Mouse (Mus musculus) CD4-positive, CD25-positive, alpha-beta regulatory T cell, adult 4 months (primary cell): ENCODE results near the gene Kat6b. TPM values are rescaled to one million over a fixed set of nuclear protein-coding genes. Genes with fewer than 3 reads are reported as not detected.

Experiments
- ATAC-seq: one replicate; pipeline ENCODE4 v1.8.0; 2017
- polyA plus RNA-seq, 2 experiments: library from polyadenylated mRNA; unstranded; fragments of 100-300 nt; shearing (Covaris generic); gene quantifications; one replicate each; pipeline ENCODE4 v1.2.1; 2017

Gene Kat6b
- polyA plus RNA-seq, 2 experiments from 2014 or later = 17.1 to 18.3 TPM

DNA sequence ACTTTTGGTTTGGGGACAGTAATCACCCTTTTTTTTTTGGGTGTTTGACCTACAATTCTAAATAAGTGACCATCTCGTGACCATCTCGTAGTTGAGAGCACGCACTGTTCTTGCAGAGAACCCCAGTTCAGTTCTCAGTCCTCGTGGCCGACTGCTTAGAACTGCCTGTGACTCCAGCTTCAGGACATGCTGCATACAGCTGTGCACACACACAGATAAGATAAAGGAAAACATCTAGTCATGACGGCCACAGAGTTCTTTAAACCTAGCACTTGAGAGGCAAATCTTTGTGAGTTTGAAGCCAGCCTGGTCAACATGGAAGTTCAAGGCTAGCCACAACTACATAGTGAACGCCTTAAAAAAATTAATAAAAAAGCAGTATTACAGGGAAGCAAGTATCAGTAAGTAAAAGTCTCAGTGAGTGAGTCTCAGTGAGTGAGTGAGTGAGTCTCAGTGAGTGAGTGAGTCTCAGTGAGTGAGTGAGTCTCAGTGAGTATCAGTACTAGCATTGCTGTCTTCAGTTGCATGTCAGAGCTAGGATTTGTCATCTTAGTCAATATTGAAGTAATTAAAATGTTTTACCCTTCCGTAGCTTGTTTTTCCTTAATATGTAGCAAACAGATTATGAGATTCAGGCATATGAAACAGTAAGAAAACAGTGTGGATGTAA lies 80.3 kb downstream of the Kat6b start:
- ATAC-seq = no peak

DNA sequence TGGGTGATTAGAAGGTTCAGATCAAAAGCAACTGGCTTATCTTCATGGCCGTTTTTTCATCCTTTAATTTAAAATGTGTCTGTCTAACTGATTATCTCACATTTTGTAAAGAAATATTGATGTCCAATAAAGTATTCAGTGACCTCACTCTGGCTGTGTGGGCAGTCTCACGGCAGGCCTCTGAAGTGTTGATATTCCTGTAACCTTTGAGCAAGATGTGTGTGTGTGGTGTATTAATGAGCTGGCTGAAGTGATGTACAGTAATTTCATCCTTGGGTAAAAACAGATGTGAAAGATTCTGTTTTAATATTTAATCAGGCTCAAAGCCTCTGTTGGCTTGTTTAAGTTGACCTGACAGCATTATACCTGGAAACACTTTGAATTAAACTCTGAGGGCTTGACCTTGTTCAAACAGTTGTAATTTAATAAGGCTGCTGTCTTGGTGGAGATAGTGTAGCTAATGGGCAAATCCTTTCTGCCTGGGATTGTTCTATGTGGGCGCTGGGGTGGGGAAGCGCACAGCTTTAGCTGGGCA lies 82.4 kb downstream of the Kat6b start:
- no peak for ATAC-seq

DNA sequence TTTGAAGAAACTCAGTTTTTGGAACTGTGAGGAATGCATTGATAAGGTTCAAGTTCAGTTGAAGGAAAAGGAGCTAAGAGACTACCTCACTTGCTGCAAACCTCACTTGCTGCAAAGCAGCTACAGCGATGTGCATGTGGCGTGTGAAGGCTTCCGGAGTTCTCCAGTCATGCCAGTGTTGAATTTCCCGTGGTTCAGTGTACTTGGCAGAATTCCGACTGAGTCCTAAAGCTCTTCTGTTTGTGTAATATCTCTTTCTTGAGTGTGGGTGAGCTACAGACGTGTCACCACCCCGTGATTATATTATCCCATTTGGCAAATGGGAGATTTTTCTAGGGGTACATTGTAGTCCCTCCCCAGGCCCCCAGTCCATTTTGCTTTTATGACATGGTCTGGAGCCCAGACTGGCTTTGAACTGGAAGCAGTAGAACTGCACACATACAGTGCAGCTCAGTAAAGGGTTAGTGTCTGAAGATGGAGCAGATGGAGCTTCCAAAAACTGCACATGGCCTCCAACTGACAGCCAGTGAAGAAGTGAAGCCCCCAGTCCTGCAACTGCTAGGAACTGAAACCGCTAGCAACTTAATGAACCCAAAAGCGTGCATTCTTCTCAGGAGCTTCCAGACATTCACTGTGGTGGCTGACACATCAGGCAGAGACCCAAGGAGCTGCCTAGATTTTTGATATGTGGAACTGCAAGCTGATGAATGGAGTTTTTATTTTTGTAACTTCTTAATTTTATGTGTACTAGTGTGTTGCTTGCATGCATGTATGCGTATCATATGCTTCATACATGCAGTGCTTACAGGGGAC lies 84.5 kb downstream of the Kat6b start:
- ATAC-seq = no peak

DNA sequence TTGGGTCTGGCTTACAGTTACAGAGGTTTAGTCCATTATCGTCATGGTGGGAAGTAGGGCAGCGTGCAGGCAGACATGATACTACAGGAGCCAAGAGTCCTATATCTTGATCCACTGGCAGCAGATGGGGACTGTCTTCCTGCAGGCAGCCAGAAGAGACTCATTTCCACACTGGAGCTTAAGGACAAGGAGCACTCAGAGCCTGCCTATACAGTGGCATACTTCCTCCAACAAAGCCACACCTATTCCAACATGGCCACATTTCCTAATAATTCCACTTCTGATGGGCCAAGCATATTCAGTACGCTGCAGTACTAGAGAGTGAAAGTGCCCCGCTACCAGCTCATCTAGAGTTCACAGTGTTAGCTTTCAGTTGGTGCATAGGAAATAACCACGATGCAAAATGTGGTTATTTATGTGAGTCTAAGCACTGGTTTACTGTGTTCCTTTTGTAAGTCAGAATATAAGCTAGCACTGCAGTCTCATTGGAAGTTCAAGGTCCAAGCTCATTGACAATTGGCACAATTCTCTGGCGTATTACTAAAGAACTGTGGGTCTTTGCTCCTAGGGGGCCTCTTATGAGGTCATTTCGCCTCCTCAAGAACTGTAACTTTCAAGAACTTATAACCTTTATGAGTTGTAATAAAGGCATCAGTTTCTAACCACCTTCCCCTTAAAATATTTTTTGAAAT lies 86.2 kb downstream of the Kat6b start:
- no peak for ATAC-seq

DNA sequence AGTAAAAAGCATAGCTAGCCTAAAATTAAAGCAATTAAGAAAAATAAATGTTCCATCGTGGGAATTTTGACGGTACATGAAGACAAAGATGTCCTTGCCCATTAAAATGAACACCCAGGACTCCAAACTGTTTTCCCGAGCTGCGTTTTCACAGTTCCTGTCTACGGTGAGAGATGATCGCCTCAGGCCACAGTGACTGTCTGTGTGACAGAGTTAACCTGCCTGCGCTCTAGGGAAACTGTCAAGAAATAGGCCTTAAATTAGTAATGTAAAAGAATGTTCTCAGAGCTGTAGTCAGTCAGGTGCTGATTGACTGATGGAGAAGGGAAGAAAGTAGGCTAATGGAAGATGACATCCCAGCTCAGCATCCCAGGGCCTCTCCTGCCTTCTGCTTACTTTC lies 87.6 kb downstream of the Kat6b start:
- ATAC-seq = no peak

DNA sequence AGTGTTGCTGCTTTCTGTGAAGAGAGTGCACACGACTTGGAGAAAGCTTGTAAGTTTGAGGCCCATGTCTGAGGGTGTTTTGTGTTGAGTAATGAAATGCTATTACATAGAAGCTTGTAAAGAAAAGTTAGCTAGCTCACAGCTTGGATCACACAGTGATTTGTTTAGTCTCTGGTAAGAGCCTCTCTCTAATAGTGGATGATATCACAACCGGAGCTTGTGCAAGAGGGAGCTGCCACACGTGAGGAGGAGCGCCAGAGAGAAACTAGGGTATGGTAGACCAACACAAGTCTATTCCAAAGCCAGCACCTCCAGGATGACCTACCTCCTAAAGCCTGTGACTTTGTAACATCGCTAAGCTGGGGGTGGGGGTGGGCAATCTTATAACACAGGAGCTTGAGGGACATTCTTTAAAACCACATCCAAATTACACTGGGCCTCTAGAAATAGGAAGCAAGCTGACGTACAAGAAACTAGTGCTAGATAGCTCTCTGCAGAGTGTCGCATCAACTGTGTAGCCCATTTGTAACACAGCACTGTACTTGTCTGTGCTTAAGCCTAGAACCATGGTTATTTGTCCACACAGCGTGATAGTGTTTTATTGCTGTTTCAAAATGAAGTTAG lies 93.6 kb downstream of the Kat6b start:
- no peak for ATAC-seq

DNA sequence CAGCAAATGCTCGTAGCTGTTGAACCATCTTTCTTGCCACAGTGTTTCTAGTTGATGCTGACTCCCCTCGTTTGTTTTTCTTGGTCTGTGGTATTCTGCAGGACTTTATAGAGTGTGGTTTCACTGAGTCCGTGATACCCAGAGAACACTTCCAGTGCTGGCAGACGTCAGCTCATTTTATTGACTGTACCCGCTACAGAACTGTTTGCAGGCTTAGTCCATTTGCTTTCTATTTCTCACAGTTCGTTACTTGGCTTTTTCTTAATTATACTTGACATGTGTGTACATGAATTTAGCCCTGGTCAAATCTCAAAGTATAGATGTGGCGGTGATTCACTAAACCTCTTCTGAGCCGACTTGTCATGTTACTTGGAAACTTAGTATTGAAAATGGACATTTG lies 95.6 kb downstream of the Kat6b start:
- ATAC-seq = no peak

DNA sequence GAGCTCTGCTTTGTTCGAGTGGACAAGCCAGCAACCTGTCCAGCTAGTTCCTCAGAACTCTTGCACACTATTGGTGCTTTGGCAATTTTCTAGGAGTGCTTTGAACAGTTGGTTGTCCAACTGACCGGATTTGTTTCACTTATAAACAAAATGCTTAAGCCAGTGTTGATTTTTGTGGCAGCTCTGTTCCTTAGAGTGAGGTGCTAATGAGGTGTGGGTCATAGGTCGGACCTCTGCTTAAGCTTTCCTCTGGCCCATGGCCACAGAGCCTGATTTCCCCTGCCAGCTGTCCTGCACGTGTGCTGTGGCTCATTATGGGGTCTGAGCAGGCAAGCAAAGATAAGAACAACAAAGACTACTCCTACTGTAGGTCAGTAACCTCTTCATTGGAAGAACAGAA lies 100.0 kb downstream of the Kat6b start:
- ATAC-seq = no peak

DNA sequence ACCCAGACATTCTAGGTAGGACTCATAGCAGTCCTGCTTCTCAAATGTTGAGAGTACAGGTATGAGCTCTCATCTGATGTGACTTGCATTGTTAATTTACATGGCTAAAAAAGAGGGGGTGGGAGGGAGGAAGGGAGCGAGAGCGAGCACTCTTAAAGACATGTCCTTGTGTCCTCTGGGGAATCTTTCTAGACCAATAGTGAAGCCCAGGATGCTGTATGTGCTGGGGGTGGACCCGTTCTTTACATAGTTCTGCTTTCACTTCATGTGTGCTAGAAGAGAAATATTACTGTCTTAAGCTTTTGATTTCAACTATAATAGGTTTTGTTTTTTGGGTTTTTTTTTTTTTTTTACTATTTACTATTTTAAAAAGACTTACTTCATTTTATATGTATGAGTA lies 101.1 kb downstream of the Kat6b start:
- ATAC-seq = no peak

DNA sequence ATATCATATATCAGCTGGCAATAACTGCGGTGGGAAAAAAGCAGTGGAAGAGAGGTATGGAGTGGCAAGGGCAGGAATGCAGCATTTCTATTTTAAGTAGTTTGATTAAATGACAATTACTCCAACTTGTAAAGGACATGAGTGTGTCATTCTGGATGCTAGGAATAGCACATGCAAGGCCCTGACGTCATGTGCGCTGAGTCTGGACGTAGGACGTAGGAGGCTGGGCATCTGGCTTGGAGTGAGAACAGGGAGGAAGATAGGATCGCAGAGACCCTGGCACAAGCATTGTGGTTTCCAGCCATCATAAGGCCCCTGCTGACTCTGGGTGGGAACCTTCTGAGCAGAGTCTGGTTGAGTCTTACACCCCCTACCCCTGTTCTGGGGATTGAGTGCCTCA lies 101.8 kb downstream of the Kat6b start:
- ATAC-seq = no peak

DNA sequence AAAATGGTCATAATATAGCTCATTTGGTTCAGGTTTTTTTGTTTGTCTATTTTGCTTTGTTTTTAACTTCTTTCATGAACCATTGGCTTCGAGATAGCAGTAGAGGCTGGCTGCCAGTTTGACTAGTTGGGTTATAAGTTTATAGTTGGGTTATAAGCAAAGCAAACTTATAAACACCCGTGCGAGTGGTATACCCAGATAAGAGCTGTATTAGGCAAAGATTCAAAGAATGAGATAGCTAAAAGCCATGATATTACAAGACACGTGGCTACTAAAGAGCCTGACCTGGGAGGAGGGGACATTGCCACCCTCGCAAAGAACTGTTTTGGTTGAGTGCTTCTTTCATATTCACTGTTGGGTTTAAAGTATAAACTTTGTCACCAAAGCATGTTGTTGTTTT lies 102.6 kb downstream of the Kat6b start:
- no peak for ATAC-seq

DNA sequence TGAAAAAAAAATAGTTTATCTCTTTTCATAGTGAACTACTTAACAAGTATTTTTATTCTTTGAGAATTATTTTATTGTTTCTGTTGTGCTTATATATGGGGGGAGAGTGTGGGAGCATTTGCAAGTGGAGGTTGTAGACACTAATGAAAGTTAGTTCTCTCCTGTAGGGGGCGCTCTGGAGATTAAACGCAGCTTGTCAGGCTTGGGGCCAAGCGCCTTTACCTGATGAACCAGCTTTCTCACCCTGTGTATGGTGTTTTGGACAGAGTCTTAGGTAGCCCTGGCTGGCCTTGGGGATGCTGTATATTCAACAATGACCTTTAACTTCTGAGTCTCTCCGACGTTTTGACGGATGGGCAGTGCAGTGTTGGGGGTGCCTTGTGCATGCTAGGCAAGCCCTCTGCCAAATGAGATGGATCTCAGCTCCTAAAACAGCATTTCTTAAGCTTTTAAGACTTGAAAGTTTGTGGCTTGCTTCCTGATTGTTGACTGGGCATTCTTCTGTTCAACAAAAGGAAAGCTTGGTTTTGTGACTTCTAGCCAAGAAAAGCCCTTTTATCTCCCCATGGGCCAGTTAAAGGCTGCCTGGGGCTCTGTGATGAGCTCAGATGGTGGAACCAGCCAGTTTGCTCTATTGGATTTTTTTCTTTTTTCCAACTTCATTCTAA lies 103.4 kb downstream of the Kat6b start:
- no peak for ATAC-seq

DNA sequence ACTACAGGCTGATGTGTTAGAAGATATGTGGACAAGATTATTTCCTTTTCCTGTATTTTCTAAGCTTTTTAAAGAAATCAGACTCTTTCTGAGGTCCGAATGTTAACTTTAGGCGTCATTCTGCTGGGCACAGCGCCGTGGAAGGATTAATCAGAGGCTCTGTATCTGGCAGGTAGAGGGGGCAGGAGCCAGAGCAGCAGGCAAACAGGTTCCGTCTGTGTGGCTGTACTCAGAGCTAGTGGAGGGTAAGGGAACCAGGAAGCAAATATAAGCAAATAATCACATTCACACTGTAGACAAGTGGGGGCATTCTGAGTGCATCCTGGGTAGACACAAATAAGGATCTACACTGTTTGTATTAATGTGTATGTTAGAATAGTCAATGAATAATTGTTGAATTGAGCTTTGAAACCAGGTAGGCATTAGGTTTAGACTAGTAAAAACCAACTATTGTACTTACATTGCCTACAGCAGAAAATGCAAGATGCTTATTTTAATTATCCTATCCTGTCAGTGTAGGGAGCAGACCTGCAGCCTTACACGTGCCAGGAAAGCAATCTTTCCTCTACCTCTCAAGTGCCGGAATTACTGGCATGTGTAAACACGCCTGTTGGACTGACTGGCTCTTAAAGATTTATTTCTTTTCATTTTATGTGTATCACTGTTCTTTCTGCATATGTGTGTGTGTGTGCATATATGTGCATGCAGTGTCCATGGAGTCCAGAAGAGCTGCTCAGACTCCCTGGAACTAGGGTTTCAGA lies 104.4 kb downstream of the Kat6b start:
- ATAC-seq = no peak

DNA sequence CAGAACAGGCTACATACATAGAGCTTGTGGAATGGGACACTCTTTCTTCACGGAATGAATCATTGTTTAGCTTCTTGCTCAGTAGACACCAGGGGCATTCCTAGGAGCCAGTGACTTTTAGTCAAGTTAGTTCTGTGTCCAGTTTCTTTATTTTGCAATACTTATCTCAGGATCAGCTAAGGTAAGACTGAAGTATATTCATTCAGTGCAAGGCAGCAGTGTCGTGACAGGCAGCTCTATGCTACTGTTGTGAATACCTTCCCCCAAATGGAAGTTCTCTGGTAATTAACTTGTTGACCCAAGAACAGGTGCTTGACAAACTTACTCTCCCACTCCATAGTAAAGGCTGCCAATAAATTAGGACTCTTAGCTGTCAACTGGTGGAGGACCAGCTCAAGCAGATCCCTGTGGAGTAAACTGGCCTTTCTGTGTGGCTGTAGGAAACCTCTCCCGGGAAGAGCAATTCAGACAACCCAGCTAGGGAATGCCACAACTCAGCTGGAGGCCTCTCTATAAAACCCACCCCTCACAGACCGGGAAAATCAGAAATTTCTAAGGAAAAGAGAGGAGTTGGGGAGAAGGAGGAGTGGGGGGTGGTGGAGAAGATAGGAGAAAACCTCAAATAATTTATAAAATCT lies 105.4 kb downstream of the Kat6b start:
- ATAC-seq = no peak

DNA sequence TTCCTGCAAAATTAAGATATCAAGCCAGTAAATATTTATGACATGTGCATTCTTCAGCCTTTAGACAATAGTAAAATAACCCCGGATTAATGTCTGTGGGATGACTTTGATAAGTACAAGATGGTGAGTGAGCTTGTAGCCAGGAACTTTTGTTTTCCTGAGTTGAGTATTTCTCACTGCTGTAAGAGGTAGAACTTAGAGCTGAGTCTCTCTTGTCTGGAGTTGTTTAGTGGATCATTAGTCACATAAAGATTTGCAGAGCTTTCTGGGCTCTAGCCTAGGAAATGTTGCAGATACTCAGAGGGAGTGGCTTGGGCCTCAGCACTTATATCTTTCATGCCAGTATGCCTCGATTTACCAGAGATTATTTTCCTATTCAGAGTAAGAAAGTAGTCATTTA lies 106.7 kb downstream of the Kat6b start:
- ATAC-seq = no peak

DNA sequence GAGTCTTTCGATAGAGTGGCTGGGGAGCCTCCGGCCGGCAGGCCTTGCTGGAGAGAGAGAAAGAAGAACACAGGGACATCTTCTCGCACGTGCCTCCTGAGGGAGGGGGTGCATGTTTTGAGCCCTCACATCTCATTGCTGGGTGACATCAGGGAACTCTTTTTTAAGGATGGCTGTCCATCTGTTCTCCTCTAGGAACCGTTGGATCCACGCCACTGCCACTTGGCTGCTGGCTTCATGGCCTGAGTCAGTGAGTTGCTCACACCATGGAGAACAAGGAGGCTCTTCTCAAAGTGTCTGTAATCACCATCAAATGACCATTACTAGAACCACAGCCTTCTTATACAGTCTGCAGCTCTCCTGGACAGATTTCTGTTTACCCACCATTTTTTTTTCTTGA lies 108.4 kb downstream of the Kat6b start:
- no peak for ATAC-seq

DNA sequence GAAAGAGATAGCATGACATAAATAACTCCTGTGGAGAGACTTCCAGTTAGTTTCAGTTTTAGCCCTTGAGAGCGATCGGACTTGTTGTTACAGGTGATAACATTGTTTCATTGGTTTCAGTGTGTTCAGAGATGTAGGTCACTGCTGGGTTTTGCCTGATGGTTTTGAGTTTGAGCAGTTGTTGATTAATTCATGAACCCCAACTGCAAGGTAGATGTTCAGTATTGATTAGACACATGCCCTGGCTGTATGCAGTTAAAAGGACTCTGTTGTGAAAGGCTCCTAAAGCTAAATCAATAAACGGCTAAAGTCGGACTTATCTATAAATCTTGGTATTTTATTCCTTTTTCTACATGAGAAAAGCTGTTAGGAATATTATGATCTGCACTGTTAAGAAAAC lies 109.0 kb downstream of the Kat6b start:
- ATAC-seq = no peak

DNA sequence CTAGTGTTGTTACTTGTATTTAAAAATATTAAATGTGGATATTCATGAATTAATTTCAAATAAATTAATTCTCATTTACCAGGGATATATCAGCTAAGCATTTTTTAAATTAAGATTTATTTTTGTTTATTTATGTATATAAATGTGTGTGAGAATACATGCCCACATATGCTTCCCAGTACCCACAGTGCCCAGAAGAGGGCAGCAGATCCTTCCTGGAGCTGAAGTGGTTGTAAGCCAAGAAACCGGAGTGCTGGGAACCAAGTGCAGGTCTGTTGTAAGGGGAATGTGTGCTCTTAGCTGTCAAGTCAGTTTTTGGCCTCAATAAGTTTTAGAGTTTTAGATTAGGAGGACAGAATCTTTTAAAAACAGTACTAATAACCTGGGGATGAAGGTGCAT lies 110.9 kb downstream of the Kat6b start:
- ATAC-seq = no peak

DNA sequence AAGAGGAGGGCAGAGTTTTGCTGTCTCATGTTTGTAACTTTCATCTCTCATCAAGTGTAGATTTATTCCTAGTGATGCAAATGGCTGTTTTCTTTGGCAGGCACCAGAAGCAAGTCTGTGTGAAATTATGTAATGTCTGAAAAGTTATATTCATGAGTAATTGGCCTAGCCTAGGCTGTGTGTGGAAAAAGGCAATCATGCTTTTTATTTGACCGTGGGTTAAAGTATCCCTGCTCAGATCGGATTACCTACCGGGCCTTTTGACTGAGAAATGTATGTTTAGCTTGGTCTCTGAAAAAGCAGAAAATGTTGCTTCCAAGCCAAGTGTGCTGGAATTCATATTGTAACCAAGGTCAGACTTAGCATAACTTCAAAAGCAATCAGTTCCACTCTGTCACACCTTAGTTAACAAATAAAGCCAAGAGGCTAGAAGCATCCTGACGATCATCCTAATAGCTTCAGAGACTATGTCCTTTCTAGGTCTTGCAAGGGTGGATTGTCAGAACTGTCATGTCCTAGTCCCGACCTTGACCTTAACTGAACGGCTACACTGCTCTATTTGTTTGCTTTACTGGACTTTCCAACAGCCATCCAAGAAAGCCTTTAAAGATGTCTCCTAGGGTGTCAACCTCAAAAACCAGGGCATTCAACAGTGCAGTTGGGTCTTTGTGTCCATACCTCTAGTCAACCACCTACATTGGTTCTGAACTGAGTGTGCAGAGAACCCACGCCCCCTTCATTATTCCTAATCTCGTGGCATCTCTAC lies 111.9 kb downstream of the Kat6b start:
- ATAC-seq = no peak

DNA sequence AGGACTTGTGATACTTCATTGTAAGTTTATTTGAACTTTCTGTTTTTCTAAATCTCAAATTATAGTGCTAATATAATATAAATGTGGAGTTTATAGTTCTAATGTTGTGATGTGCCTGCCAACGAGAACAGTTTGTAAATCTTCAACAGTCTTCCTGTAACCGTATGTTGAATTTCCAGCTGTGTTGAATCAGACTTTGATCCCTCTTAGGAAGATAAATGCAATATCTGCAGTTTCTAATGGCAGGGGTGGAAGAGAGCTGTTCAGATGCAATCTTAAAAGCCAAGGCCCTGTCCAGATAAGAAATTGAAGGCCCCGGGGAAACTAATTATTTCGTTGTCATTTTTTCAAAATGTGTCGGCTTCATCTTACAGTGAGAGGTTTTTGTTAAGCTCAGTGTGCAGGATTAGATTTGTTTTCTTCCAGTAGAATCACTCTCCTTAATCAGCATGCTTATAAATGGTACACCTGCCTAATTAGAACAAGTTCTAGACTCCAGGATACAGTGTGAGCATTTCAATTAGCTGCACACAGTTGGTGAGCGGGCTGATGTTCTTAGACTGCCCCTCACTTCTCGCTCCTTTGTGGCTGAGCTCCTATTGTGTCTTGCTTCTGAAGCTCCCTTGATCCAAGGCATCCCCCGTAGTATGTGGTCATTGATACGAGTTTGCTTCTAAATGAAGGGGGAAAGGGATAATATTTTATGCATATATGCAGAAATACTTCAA lies 118.4 kb downstream of the Kat6b start:
- ATAC-seq = no peak
